Mouse (Mus musculus) heart, embryonic 13.5 days (tissue): ENCODE measurements around the gene Trpv4. TPM values are rescaled to one million over a fixed set of nuclear protein-coding genes. Genes with fewer than 3 reads are reported as not detected.

Experiments used
- ATAC-seq: fragments of 200-750 bp; cut with Nextera tagmentation; 2 replicates; pipeline ENCODE4 v1.8.0; 2017; ENCODE audit warnings: moderate TSS enrichment; ENCODE audit not compliant: insufficient number of reproducible peaks, low FRiP score, low TSS enrichment; ENCODE audit errors: extremely low read depth
- H3K27ac ChIP-seq: fragments of 300-500 bp; sonication (generic); replicated peaks from 2 replicates; pipeline ENCODE4 v1.5.1; 2015; ENCODE audit warnings: moderate library complexity, mild to moderate bottlenecking, inconsistent platforms
- H3K27me3 ChIP-seq: fragments of 300-500 bp; sonication (generic); replicated peaks from 2 replicates; pipeline ENCODE4 v1.6.1; 2015; ENCODE audit warnings: mild to moderate bottlenecking, inconsistent platforms
- H3K36me3 ChIP-seq: fragments of 300-500 bp; sonication (generic); 2 replicates; pipeline ENCODE4 v1.6.1; 2015; ENCODE audit warnings: mild to moderate bottlenecking, inconsistent platforms
- H3K4me1 ChIP-seq: fragments of 300-500 bp; sonication (generic); 2 replicates; pipeline ENCODE4 v1.6.1; 2015; ENCODE audit warnings: inconsistent platforms
- H3K4me2 ChIP-seq: fragments of 300-500 bp; sonication (generic); 2 replicates; pipeline ENCODE4 v1.6.1; 2015; ENCODE audit warnings: inconsistent platforms, mild to moderate bottlenecking, moderate library complexity
- H3K4me3 ChIP-seq: fragments of 300-500 bp; sonication (generic); 2 replicates; pipeline ENCODE4 v1.5.1; 2015; ENCODE audit warnings: moderate library complexity, mild to moderate bottlenecking, inconsistent platforms
- H3K9ac ChIP-seq: fragments of 300-500 bp; sonication (generic); 2 replicates; pipeline ENCODE4 v1.6.1; 2015; ENCODE audit warnings: inconsistent platforms, mild to moderate bottlenecking, moderate library complexity
- H3K9me3 ChIP-seq: fragments of 300-500 bp; sonication (generic); 2 replicates; pipeline ENCODE4 v1.6.1; 2016; ENCODE audit warnings: inconsistent platforms
- WGBS: fragments of 180-500 bp; shearing (Covaris S2); methylation state at CpG from one replicate; pipeline ENCODE4 v1.1.7; 2015; ENCODE audit warnings: mixed read lengths; 5-methylcytosine and 5-hydroxymethylcytosine counted together
- polyA plus RNA-seq: library from polyadenylated mRNA; unstranded; fragments of >200 nt; fragmentation: Nextera tagmentation; extraction: Ambion mirVana; gene quantifications from 2 replicates; pipeline ENCODE4 v1.2.1, GENCODE M21; 2015

Trpv4 gene
- polyA plus RNA-seq, 1 experiment from 2014 or later, result 0.83 TPM

- Histone ChIP-seq H3K27me3 (peaks cover 59% of the 10 kb centered on the region), H3K9me3 (no peaks in the 10 kb centered on the region), H3K4me1 (peaks cover 33% of the 10 kb centered on the region), H3K9ac (no peak overlapping the region), H3K36me3 (no peaks in the 10 kb centered on the region), H3K4me3 (no peak overlapping the region), H3K27ac (no peak overlapping the region), H3K4me2 (no peak overlapping the region)
- 32% methylated on average over 9 of the region's 9 CpGs for WGBS
- ATAC-seq, result no peak
These were observed 70.3 kb downstream of the Trpv4 start for GRCm38 (mm10) chr5:114587908-114588307.

GRCm38 (mm10) chr5:114585682-114586081 lies 72.5 kb downstream of the Trpv4 start:
- no peak overlapping the region for H3K9ac ChIP-seq
- no peak for ATAC-seq
- no peaks in the 10 kb centered on the region for H3K36me3 ChIP-seq
- 12% methylated on average over 5 of the region's 5 CpGs for WGBS
- no peak overlapping the region for H3K4me3 ChIP-seq
- H3K4me2 ChIP-seq, result no peak overlapping the region
- peaks cover 12% of the 10 kb centered on the region for H3K4me1 ChIP-seq
- H3K27ac ChIP-seq, result no peak overlapping the region
- H3K27me3 ChIP-seq, result peaks cover 45% of the 10 kb centered on the region
- H3K9me3 ChIP-seq, result no peaks in the 10 kb centered on the region

GRCm38 (mm10) chr5:114584293-114585104 lies 73.7 kb downstream of the Trpv4 start:
- Histone ChIP-seq H3K4me1 (0 out of 2 replicates have a peak, but pooled peaks cover 3% of the 10 kb centered on the region), H3K9ac (no peak overlapping the region), H3K27ac (no peak overlapping the region), H3K9me3 (no peaks in the 10 kb centered on the region), H3K4me3 (no peak overlapping the region), H3K4me2 (no peak overlapping the region), H3K36me3 (no peaks in the 10 kb centered on the region), H3K27me3 (peaks cover 43% of the 10 kb centered on the region)
- no peak for ATAC-seq
- 66% methylated on average over 14 of the region's 14 CpGs for WGBS

- Histone ChIP-seq H3K27me3 (peaks cover 38% of the 10 kb centered on the region), H3K4me3 (no peak overlapping the region), H3K36me3 (no peaks in the 10 kb centered on the region), H3K9me3 (no peaks in the 10 kb centered on the region), H3K9ac (no peak overlapping the region), H3K4me2 (no peak overlapping the region), H3K4me1 (0 out of 2 replicates have a peak, but pooled peaks cover 3% of the 10 kb centered on the region), H3K27ac (no peak overlapping the region)
- 69% methylated on average over 12 of the region's 12 CpGs for WGBS
- ATAC-seq, result no peak
These were observed 74.6 kb downstream of the Trpv4 start for GRCm38 (mm10) chr5:114583490-114584175.

GRCm38 (mm10) chr5:114583046-114583445 lies 75.2 kb downstream of the Trpv4 start:
- Histone ChIP-seq H3K27ac (no peak overlapping the region), H3K4me1 (0 out of 2 replicates have a peak, but pooled peaks cover 3% of the 10 kb centered on the region), H3K4me3 (no peak overlapping the region), H3K4me2 (no peak overlapping the region), H3K9ac (no peak overlapping the region), H3K27me3 (peaks cover 32% of the 10 kb centered on the region), H3K36me3 (no peaks in the 10 kb centered on the region), H3K9me3 (no peaks in the 10 kb centered on the region)
- ATAC-seq, result no peak
- WGBS, result 63% methylated on average over 3 of the region's 3 CpGs

- Histone ChIP-seq H3K4me2 (no peak overlapping the region), H3K36me3 (no peaks in the 10 kb centered on the region), H3K4me3 (no peak overlapping the region), H3K9me3 (no peaks in the 10 kb centered on the region), H3K27ac (no peak overlapping the region), H3K9ac (no peak overlapping the region), H3K27me3 (peaks cover 32% of the 10 kb centered on the region), H3K4me1 (0 out of 2 replicates have a peak, but pooled peaks cover 3% of the 10 kb centered on the region)
- ATAC-seq, result no peak
- WGBS, result 77% methylated on average over 12 of the region's 12 CpGs
These were observed 76.7 kb downstream of the Trpv4 start for GRCm38 (mm10) chr5:114581486-114581885.

- Histone ChIP-seq H3K27me3 (peaks cover 15% of the 10 kb centered on the region), H3K9me3 (no peaks in the 10 kb centered on the region)
- 62% methylated on average over 8 of the region's 8 CpGs for WGBS
These were observed 78.4 kb downstream of the Trpv4 start for GRCm38 (mm10) chr5:114579714-114580357.

GRCm38 (mm10) chr5:114578361-114578760 lies 79.9 kb downstream of the Trpv4 start:
- Histone ChIP-seq H3K4me3 (no peak overlapping the region), H3K27ac (no peak overlapping the region), H3K27me3 (peaks cover 14% of the 10 kb centered on the region), H3K36me3 (no peaks in the 10 kb centered on the region), H3K4me2 (no peak overlapping the region), H3K9ac (no peak overlapping the region), H3K4me1 (peaks cover 25% of the 10 kb centered on the region), H3K9me3 (no peaks in the 10 kb centered on the region)
- ATAC-seq, result no peak
- WGBS, result 74% methylated on average over 20 of the region's 20 CpGs

More at GRCm38 (mm10) chr5:114579714-114580357, 78.4 kb downstream of the Trpv4 start:
- H3K4me1 ChIP-seq, result peaks cover 12% of the 10 kb centered on the region
- no peak overlapping the region for H3K27ac ChIP-seq
- no peak overlapping the region for H3K9ac ChIP-seq
- ATAC-seq, result no peak
- no peak overlapping the region for H3K4me3 ChIP-seq
- no peak overlapping the region for H3K4me2 ChIP-seq
- no peaks in the 10 kb centered on the region for H3K36me3 ChIP-seq

GRCm38 (mm10) chr5:114575986-114576605 lies 82.1 kb downstream of the Trpv4 start:
- WGBS, result 90% methylated on average over 16 of the region's 16 CpGs
- H3K36me3 ChIP-seq, result no peaks in the 10 kb centered on the region

GRCm38 (mm10) chr5:114575530-114575929 lies 82.7 kb downstream of the Trpv4 start:
- Histone ChIP-seq H3K4me2 (peak overlapping the region; percentile 24; the same call in 1 of the 2 replicates), H3K36me3 (no peaks in the 10 kb centered on the region), H3K4me3 (no peak overlapping the region), H3K9ac (no peak overlapping the region), H3K9me3 (no peaks in the 10 kb centered on the region), H3K4me1 (peaks cover 42% of the 10 kb centered on the region), H3K27me3 (peaks cover 42% of the 10 kb centered on the region), H3K27ac (no peak overlapping the region)
- no peak for ATAC-seq
- WGBS, result 72% methylated on average over 7 of the region's 7 CpGs

More at GRCm38 (mm10) chr5:114575986-114576605, 82.1 kb downstream of the Trpv4 start:
- Histone ChIP-seq H3K27ac (no peak overlapping the region), H3K27me3 (peaks cover 36% of the 10 kb centered on the region), H3K9me3 (no peaks in the 10 kb centered on the region), H3K4me3 (no peak overlapping the region), H3K4me1 (peaks cover 37% of the 10 kb centered on the region), H3K4me2 (no peak overlapping the region), H3K9ac (no peak overlapping the region)
- no peak for ATAC-seq

- ATAC-seq, result no peak
- WGBS, result 38% methylated on average over 11 of the region's 11 CpGs
These were observed 83.2 kb downstream of the Trpv4 start for GRCm38 (mm10) chr5:114575010-114575409.

More at GRCm38 (mm10) chr5:114575010-114575409, 83.2 kb downstream of the Trpv4 start:
- H3K27ac ChIP-seq, result no peak overlapping the region; the same call in 1 of the 2 replicates
- peak overlapping the region; percentile 24 for H3K4me2 ChIP-seq
- H3K27me3 ChIP-seq, result peaks cover 44% of the 10 kb centered on the region
- no peaks in the 10 kb centered on the region for H3K36me3 ChIP-seq
- H3K4me1 ChIP-seq, result peaks cover 42% of the 10 kb centered on the region
- no peaks in the 10 kb centered on the region for H3K9me3 ChIP-seq
- 0 out of 2 replicates have a peak overlapping the region, but pooled peaks have one; percentile 28 for H3K9ac ChIP-seq
- no peak overlapping the region for H3K4me3 ChIP-seq
